Mouse (Mus musculus): ENCODE data around the gene Plcb3.
A peak's percentile ranks its signal among the peaks of the same experiment; 100 is the strongest.

Plcb3 gene

GRCm38 (mm10) chr19:6969665-6970381 lies 6.4 kb downstream of the Plcb3 start:
- DNase-seq (ENCODE audit: low spot score): peak; percentile 69

GRCm38 (mm10) chr19:6969291-6969664 lies 7.0 kb downstream of the Plcb3 start:
- no peak for DNase-seq (ENCODE audit: low spot score)

GRCm38 (mm10) chr19:6968491-6969271 lies 7.6 kb downstream of the Plcb3 start:
- peak; percentile 16 for DNase-seq (ENCODE audit: low spot score)

- no peak for DNase-seq (ENCODE audit: low spot score)
Observed at GRCm38 (mm10) chr19:6956461-6956860, 19.8 kb downstream of the Plcb3 start.

GRCm38 (mm10) chr19:6955424-6955823 lies 20.8 kb downstream of the Plcb3 start:
- no peak for DNase-seq (ENCODE audit: low spot score)

GRCm38 (mm10) chr19:6954046-6954445 lies 22.2 kb downstream of the Plcb3 start:
- DNase-seq (ENCODE audit: low spot score): no peak

GRCm38 (mm10) chr19:6952712-6953037 lies 23.6 kb downstream of the Plcb3 start:
- no peak for DNase-seq (ENCODE audit: low spot score)

- DNase-seq (ENCODE audit: low spot score): peak; percentile 66
Observed at GRCm38 (mm10) chr19:6951994-6952711, 24.1 kb downstream of the Plcb3 start.

- peak; percentile 97 for DNase-seq (ENCODE audit: low spot score)
Observed at GRCm38 (mm10) chr19:6951381-6951968, 24.8 kb downstream of the Plcb3 start.

GRCm38 (mm10) chr19:6950613-6951153 lies 25.6 kb downstream of the Plcb3 start:
- peak; percentile 87 for DNase-seq (ENCODE audit: low spot score)

GRCm38 (mm10) chr19:6949951-6950350 lies 26.3 kb downstream of the Plcb3 start:
- DNase-seq (ENCODE audit: low spot score): no peak

- no peak for DNase-seq (ENCODE audit: low spot score)
Observed at GRCm38 (mm10) chr19:6949532-6949931, 26.7 kb downstream of the Plcb3 start.

GRCm38 (mm10) chr19:6948186-6948585 lies 28.1 kb downstream of the Plcb3 start:
- no peak for DNase-seq (ENCODE audit: low spot score)

GRCm38 (mm10) chr19:6947742-6948141 lies 28.5 kb downstream of the Plcb3 start:
- DNase-seq (ENCODE audit: low spot score): no peak

GRCm38 (mm10) chr19:6943709-6944108 lies 32.6 kb downstream of the Plcb3 start:
- DNase-seq (ENCODE audit: low spot score): no peak

GRCm38 (mm10) chr19:6942764-6943163 lies 33.5 kb downstream of the Plcb3 start:
- no peak for DNase-seq (ENCODE audit: low spot score)

- DNase-seq (ENCODE audit: low spot score): peak; percentile 96
Observed at GRCm38 (mm10) chr19:6942249-6942691, 34.0 kb downstream of the Plcb3 start, which contains the start of gene Gpr137. TSS of gene Gpr137 (minus strand) at chr19:6942480.

GRCm38 (mm10) chr19:6941372-6942248 lies 34.7 kb downstream of the Plcb3 start, which contains the start of gene Bad:
TSS of gene Bad (plus strand) at chr19:6941861.
- DNase-seq (ENCODE audit: low spot score): peak; percentile 95

GRCm38 (mm10) chr19:6940396-6941351 lies 35.6 kb downstream of the Plcb3 start:
- DNase-seq (ENCODE audit: low spot score): no peak

Measured in embryo, embryonic 10.5 days (tissue).